Mouse (Mus musculus) ES-CJ7 (cell line): ENCODE data around the gene Sec23b.

Source experiments
- DNase-seq: peaks from one replicate; pipeline ENCODE4 v3.0.0; 2011; ENCODE audit warnings: low read depth, low spot score

Gene Sec23b

GRCm38 (mm10) chr2:144555820-144556552, at the start of gene Sec23b:
TSS of gene Sec23b (plus strand) at chr2:144556229.
- DNase-seq, result peak; percentile 97

- no peak for DNase-seq
Observed at GRCm38 (mm10) chr2:144514619-144515018, 41.4 kb upstream of the Sec23b start.

GRCm38 (mm10) chr2:144519772-144520171, 36.3 kb upstream of the Sec23b start:
- DNase-seq, result no peak

GRCm38 (mm10) chr2:144525856-144526255, 30.2 kb upstream of the Sec23b start:
- no peak for DNase-seq

GRCm38 (mm10) chr2:144526981-144527820, 28.8 kb upstream of the Sec23b start, which contains the start of the genes Dzank1 and Polr3f:
TSS of gene Dzank1 (minus strand) at chr2:144527414.
TSS of gene Polr3f (plus strand) at chr2:144527718.
- peak; percentile 98 for DNase-seq

- DNase-seq, result no peak
Observed at GRCm38 (mm10) chr2:144527821-144528174, 28.2 kb upstream of the Sec23b start.

- no peak for DNase-seq
Observed at GRCm38 (mm10) chr2:144537123-144537522, 18.9 kb upstream of the Sec23b start.

GRCm38 (mm10) chr2:144541246-144541645, 14.8 kb upstream of the Sec23b start:
- DNase-seq, result no peak

GRCm38 (mm10) chr2:144543670-144544069, 12.4 kb upstream of the Sec23b start:
- no peak for DNase-seq

GRCm38 (mm10) chr2:144544630-144545029, 11.4 kb upstream of the Sec23b start:
- DNase-seq, result no peak

GRCm38 (mm10) chr2:144545061-144545460, 11.0 kb upstream of the Sec23b start:
- no peak for DNase-seq

- no peak for DNase-seq
Observed at GRCm38 (mm10) chr2:144545481-144545880, 10.5 kb upstream of the Sec23b start.

GRCm38 (mm10) chr2:144547559-144547958, 8.5 kb upstream of the Sec23b start:
- no peak for DNase-seq

GRCm38 (mm10) chr2:144550529-144550928, 5.5 kb upstream of the Sec23b start, which contains the start of gene Rbbp9:
TSS of gene Rbbp9 (minus strand) at chr2:144550869.
- peak; percentile 89 for DNase-seq

- no peak for DNase-seq
Observed at GRCm38 (mm10) chr2:144553905-144554304, 2.1 kb upstream of the Sec23b start.

- no peak for DNase-seq
Observed at GRCm38 (mm10) chr2:144555286-144555819, 676 bp upstream of the Sec23b start.

GRCm38 (mm10) chr2:144588723-144589122, 32.7 kb downstream of the Sec23b start:
- DNase-seq, result peak; percentile 64

- DNase-seq, result peak; percentile 73
Observed at GRCm38 (mm10) chr2:144593036-144593435, 37.0 kb downstream of the Sec23b start.

- peak; percentile 90 for DNase-seq
Observed at GRCm38 (mm10) chr2:144593951-144594651, 38.1 kb downstream of the Sec23b start, which contains the start of gene Smim26. TSS of gene Smim26 (plus strand) at chr2:144594054.

- peak; percentile 58 for DNase-seq
Observed at GRCm38 (mm10) chr2:144598006-144598405, 42.0 kb downstream of the Sec23b start.

GRCm38 (mm10) chr2:144599831-144600687, 44.0 kb downstream of the Sec23b start, which contains the start of gene Dtd1:
TSS of gene Dtd1 (plus strand) at chr2:144599897.
- peak; percentile 95 for DNase-seq
